Mouse (Mus musculus): Measurements from ENCODE around the gene H2afv. TPM values are rescaled to one million over a fixed set of nuclear protein-coding genes. Genes with fewer than 3 reads are reported as not detected.

H2afv gene
- polyA plus RNA-seq, 1 experiment, result 32.7 TPM

- Histone ChIP-seq H3K9me3 (no peaks in the 10 kb centered on the region), H3K27me3 (replicated peaks) (peaks cover 3% of the 10 kb centered on the region), H3K36me3 (replicated peaks; ENCODE audit: low read length) (no peaks in the 10 kb centered on the region), H3K4me1 (peaks cover 59% of the 10 kb centered on the region), H3K4me3 (replicated peaks) (no peak overlapping the region)
- TF ChIP-seq FLI1 (IDR thresholded peaks at IDR 0.05; ENCODE audit: low read length), result no peak
Observed at GRCm38 (mm10) chr11:6480681-6481405, 36.6 kb upstream of the H2afv start.

- no peak for TF ChIP-seq FLI1 (IDR thresholded peaks at IDR 0.05; ENCODE audit: low read length)
- H3K9me3 ChIP-seq, result no peaks in the 10 kb centered on the region
- peaks cover 3% of the 10 kb centered on the region for H3K27me3 ChIP-seq (replicated peaks)
- no peak overlapping the region for H3K4me3 ChIP-seq (replicated peaks)
- no peaks in the 10 kb centered on the region for H3K36me3 ChIP-seq (replicated peaks; ENCODE audit: low read length)
- peaks cover 56% of the 10 kb centered on the region for H3K4me1 ChIP-seq
Observed at GRCm38 (mm10) chr11:6480191-6480590, 35.9 kb upstream of the H2afv start.

- no peak overlapping the region for H3K4me3 ChIP-seq (replicated peaks)
- no peak for TF ChIP-seq FLI1 (IDR thresholded peaks at IDR 0.05; ENCODE audit: low read length)
- no peak for TF ChIP-seq GATA1 (IDR thresholded peaks at IDR 0.05; ENCODE audit: borderline replicate concordance, low read length)
- no peaks in the 10 kb centered on the region for H3K9me3 ChIP-seq
- H3K36me3 ChIP-seq (replicated peaks; ENCODE audit: low read length), result peaks cover 2% of the 10 kb centered on the region
- H3K4me1 ChIP-seq, result peaks cover 49% of the 10 kb centered on the region
- peaks cover 3% of the 10 kb centered on the region for H3K27me3 ChIP-seq (replicated peaks)
Observed at GRCm38 (mm10) chr11:6479231-6479630, 35.0 kb upstream of the H2afv start.

- no peak overlapping the region for H3K4me3 ChIP-seq (replicated peaks)
- TF ChIP-seq FLI1 (IDR thresholded peaks at IDR 0.05; ENCODE audit: low read length), result no peak
- no peak for TF ChIP-seq GATA1 (IDR thresholded peaks at IDR 0.05; ENCODE audit: borderline replicate concordance, low read length)
- H3K9me3 ChIP-seq, result no peaks in the 10 kb centered on the region
Observed at GRCm38 (mm10) chr11:6477350-6477749, 33.1 kb upstream of the H2afv start.

GRCm38 (mm10) chr11:6476876-6477275, 32.6 kb upstream of the H2afv start:
- peaks cover 7% of the 10 kb centered on the region for H3K36me3 ChIP-seq (replicated peaks; ENCODE audit: low read length)
- H3K9me3 ChIP-seq, result no peaks in the 10 kb centered on the region
- H3K4me1 ChIP-seq, result peaks cover 43% of the 10 kb centered on the region
- no peak overlapping the region for H3K4me3 ChIP-seq (replicated peaks)
- peaks cover 3% of the 10 kb centered on the region for H3K27me3 ChIP-seq (replicated peaks)
- TF ChIP-seq GATA1 (IDR thresholded peaks at IDR 0.05; ENCODE audit: borderline replicate concordance, low read length) (no peak), FLI1 (IDR thresholded peaks at IDR 0.05; ENCODE audit: low read length) (no peak)

More at GRCm38 (mm10) chr11:6477350-6477749, 33.1 kb upstream of the H2afv start:
- Histone ChIP-seq H3K27me3 (replicated peaks) (peaks cover 3% of the 10 kb centered on the region), H3K4me1 (peaks cover 44% of the 10 kb centered on the region), H3K36me3 (replicated peaks; ENCODE audit: low read length) (peaks cover 7% of the 10 kb centered on the region)

GRCm38 (mm10) chr11:6475867-6476484, 31.7 kb upstream of the H2afv start, which contains the start of gene Purb:
Purb (minus strand) TSS chr11:6475917.
- no peaks in the 10 kb centered on the region for H3K9me3 ChIP-seq
- H3K36me3 ChIP-seq (replicated peaks; ENCODE audit: low read length), result peaks cover 11% of the 10 kb centered on the region
- TF ChIP-seq GATA1 (IDR thresholded peaks at IDR 0.05; ENCODE audit: borderline replicate concordance, low read length), result no peak
- TF ChIP-seq FLI1 (IDR thresholded peaks at IDR 0.05; ENCODE audit: low read length), result no peak
- peaks cover 46% of the 10 kb centered on the region for H3K4me1 ChIP-seq
- H3K4me3 ChIP-seq (replicated peaks), result peak within 1 kb of the TSS; percentile 99
- H3K27me3 ChIP-seq (replicated peaks), result no peaks in the 10 kb centered on the region

- peaks cover 20% of the 10 kb centered on the region for H3K36me3 ChIP-seq (replicated peaks; ENCODE audit: low read length)
- no peaks in the 10 kb centered on the region for H3K9me3 ChIP-seq
- no peak for TF ChIP-seq GATA1 (IDR thresholded peaks at IDR 0.05; ENCODE audit: borderline replicate concordance, low read length)
- TF ChIP-seq FLI1 (IDR thresholded peaks at IDR 0.05; ENCODE audit: low read length), result no peak
- H3K4me3 ChIP-seq (replicated peaks), result peak overlapping the region; percentile 99
- peaks cover 46% of the 10 kb centered on the region for H3K4me1 ChIP-seq
- no peaks in the 10 kb centered on the region for H3K27me3 ChIP-seq (replicated peaks)
Observed at GRCm38 (mm10) chr11:6474874-6475731, 30.9 kb upstream of the H2afv start.

- H3K4me3 ChIP-seq (replicated peaks), result peak overlapping the region; percentile 99
- peaks cover 46% of the 10 kb centered on the region for H3K4me1 ChIP-seq
- no peaks in the 10 kb centered on the region for H3K27me3 ChIP-seq (replicated peaks)
- H3K36me3 ChIP-seq (replicated peaks; ENCODE audit: low read length), result peaks cover 23% of the 10 kb centered on the region
- no peak for TF ChIP-seq GATA1 (IDR thresholded peaks at IDR 0.05; ENCODE audit: borderline replicate concordance, low read length)
- TF ChIP-seq FLI1 (IDR thresholded peaks at IDR 0.05; ENCODE audit: low read length), result no peak
- H3K9me3 ChIP-seq, result no peaks in the 10 kb centered on the region
Observed at GRCm38 (mm10) chr11:6474381-6474780, 30.1 kb upstream of the H2afv start.

- H3K4me1 ChIP-seq, result peaks cover 45% of the 10 kb centered on the region
- no peak for TF ChIP-seq FLI1 (IDR thresholded peaks at IDR 0.05; ENCODE audit: low read length)
- no peak for TF ChIP-seq GATA1 (IDR thresholded peaks at IDR 0.05; ENCODE audit: borderline replicate concordance, low read length)
- H3K27me3 ChIP-seq (replicated peaks), result no peaks in the 10 kb centered on the region
- peak overlapping the region; percentile 99 for H3K4me3 ChIP-seq (replicated peaks)
- no peaks in the 10 kb centered on the region for H3K9me3 ChIP-seq
- peaks cover 44% of the 10 kb centered on the region for H3K36me3 ChIP-seq (replicated peaks; ENCODE audit: low read length)
Observed at GRCm38 (mm10) chr11:6472076-6472475, 27.8 kb upstream of the H2afv start.

Data from megakaryocyte, embryonic 14.5 days (primary cell).